Mouse (Mus musculus) thymus, adult 2 months (tissue): ENCODE data around the gene Hif1an.

Source experiments
- CTCF ChIP-seq: fragments of 200-500 bp; IDR thresholded peaks from 2 replicates; pipeline ENCODE4 v1.5.1; 2012; ENCODE audit warnings: mild to moderate bottlenecking, control low read depth, low read length, moderate library complexity, borderline replicate concordance; ENCODE audit not compliant: control insufficient read depth, poor library complexity, insufficient read depth; ENCODE audit errors: extremely low read depth
- POLR2A ChIP-seq: fragments of 200-500 bp; IDR thresholded peaks from 2 replicates; pipeline ENCODE4 v1.6.1; 2012; ENCODE audit warnings: mild to moderate bottlenecking, low read length, control low read depth, moderate library complexity; ENCODE audit not compliant: control insufficient read depth, poor library complexity, insufficient read depth; ENCODE audit errors: extremely low read depth

DNA sequence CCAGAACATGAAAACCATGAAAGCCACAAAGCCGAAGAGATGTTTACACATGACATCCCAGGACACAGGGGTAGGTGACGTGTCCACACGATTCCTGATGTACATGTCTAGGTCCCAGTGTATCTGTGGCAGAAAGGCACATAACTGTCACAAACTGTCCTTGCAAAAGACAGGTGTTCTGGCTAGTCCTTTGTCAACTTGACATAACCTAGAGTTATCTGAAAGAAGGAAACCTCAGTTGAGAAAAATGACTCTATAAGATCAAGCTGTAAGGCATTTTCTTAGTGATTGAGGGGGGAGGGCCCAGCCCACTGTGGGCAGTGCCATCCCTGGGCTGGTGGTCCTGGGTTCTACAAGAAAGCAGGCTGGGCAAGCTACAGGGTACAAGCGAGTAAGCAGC is 9.9 kb upstream of the Hif1an start, which contains the start of gene Gm20538:
- TF ChIP-seq POLR2A (no peak), CTCF (no peak)
